Mouse (Mus musculus) inflammation-experienced regulatory T-cells, adult 6 months (primary cell): Measurements from ENCODE around the gene Hdac5. TPM values are rescaled to one million over a fixed set of nuclear protein-coding genes. Genes with fewer than 3 reads are reported as not detected.

Source experiments
- ATAC-seq: one replicate; pipeline ENCODE4 v1.8.0; 2017
- polyA plus RNA-seq, 3 experiments: library from polyadenylated mRNA; unstranded; fragments of 100-300 nt; shearing (Covaris generic); gene quantifications; one replicate each; pipeline ENCODE4 v1.2.1; 2017

The Hdac5 gene
- polyA plus RNA-seq, 3 experiments from 2014 or later, result 6.8 to 8.2 (median 7.7) TPM

DNA sequence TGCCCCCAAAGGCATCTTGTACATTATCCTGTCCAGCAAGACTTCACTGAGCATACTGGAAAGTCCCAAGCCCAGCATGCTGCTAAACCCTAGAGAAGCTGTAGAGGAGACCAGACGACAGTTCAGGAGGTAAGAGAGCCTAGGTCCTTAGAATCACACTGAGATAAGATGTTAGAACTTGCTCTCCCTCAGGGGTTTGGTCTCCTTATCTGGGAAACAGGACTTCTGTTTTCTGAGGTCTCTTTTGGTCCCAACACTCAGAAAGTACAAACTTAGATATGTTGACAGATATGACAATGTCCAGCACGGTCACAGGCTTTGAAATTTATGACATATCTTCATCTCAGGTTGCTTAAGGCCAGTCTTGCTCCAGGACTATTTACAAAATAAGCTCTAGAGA, 6.1 kb upstream of the Hdac5 start:
- ATAC-seq, result no peak

DNA sequence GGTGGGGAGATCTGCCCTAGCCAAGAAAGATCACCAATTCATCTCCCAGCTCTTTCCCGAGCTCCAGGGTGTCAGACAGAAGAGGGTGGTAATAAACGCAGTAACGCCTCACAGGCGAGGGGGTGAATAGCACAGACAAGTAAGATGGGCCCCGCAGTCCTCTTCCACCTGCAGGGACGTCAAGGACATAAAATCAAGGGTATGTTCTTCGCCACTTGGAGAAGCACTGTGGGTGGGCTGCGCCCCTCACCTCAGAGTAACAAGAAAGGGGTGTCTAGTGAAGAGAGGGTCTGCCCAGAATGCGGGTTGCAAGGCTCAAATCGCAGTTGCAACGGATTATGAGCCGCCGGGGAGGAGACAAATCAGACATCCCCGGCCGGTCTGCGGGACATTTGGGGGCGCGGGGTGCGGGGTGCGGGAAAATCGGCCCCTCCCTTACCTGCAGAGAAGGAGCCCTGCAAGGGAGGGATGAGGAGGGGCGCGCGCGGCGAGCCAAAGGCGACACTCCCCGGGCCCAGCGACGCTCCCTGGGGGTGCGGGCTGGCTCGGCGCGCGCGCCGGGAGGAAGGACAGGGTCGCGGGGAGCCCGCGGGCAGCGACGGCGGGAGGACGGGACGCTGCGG, 524 bp downstream of the Hdac5 start:
- peak; percentile 15 for ATAC-seq

DNA sequence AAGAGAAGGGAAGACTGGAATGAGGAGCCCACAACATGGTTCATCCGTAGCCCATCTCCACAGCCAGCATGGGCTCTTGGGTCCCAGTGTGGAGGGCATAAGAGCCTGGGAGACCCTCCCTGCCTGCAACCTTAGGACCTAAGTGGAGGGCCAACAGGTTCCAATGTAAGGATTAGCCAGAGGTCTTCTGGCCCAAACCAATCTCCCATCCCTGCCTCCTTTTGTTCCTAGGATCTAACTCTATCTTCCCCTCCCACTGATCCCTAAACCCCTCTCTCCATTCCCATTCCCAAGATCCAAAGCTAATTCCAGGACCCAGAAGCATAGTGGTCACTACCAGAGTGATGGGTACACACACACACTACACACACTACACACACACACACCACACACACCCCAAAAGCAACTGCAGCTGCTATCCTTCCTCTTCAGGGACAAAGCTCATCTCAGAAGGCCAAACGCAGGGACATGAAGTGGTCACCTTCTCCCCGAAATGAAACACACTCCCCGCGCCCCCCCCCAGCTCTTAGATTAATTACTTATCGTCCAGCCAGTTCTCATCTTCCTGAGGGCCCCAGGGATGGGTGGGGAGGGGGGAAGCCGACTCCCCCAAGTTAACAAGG, 1.2 kb downstream of the Hdac5 start:
- no peak for ATAC-seq

DNA sequence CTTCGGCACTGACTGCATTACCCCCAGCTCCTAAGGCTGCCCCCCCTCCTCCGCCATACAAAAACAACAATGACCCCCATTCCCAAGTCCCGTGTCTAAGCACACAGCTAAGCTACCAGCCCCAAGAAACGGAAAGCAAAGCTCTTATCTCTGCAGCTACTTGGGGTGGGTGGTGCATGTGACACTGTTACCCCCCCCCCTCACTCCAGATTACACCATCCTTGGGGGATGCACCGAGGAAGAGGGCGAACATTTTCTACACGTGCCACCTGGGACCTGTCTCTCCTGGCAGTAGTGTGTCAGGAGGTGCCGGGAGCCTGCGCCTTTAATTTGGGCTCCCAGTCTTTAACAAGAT, 1.8 kb downstream of the Hdac5 start:
- ATAC-seq, result no peak

DNA sequence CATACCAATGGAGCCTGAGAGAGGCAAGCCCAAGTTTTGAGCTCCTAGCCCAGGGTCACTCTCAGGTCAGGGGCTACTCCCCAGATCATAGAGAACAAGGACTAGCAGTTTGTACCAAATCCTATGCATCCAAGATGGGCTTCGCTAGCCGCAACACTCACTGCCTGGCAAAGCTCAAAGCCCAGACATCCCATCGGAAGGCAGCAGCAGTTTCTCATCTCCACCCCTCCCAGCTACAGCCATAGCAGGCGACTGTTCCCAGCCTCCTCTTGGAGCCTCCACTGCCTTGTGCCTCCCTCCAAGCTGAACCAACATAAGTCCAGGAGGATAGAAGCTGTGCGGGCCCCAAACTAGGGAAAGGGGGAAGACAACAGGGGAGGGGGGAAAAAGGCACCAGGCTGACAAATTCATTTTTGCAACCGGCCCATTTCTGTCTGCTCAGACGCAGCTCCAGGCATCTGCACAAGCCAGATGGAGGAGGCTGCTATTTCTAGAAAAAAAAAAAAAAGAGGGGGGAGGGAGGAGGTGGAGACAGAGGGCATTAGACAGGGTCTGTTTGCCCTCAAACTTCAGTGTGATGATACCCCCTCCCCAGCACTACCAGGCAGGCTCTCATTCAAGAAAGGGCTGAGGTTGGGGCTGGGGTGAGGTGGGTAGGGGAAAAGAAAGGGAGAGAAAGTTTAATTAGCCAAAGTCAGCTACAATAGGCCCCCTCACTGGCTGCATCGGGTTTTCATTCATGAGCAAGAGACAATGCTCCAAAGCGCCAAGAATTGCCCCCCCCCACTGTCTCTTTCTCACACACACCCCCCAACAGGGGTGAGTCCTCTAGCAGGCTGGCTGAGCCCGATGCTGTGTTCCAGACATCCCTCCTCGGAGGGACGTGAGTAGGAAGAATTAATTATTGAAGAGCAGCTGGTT, 2.4 kb downstream of the Hdac5 start:
- no peak for ATAC-seq

DNA sequence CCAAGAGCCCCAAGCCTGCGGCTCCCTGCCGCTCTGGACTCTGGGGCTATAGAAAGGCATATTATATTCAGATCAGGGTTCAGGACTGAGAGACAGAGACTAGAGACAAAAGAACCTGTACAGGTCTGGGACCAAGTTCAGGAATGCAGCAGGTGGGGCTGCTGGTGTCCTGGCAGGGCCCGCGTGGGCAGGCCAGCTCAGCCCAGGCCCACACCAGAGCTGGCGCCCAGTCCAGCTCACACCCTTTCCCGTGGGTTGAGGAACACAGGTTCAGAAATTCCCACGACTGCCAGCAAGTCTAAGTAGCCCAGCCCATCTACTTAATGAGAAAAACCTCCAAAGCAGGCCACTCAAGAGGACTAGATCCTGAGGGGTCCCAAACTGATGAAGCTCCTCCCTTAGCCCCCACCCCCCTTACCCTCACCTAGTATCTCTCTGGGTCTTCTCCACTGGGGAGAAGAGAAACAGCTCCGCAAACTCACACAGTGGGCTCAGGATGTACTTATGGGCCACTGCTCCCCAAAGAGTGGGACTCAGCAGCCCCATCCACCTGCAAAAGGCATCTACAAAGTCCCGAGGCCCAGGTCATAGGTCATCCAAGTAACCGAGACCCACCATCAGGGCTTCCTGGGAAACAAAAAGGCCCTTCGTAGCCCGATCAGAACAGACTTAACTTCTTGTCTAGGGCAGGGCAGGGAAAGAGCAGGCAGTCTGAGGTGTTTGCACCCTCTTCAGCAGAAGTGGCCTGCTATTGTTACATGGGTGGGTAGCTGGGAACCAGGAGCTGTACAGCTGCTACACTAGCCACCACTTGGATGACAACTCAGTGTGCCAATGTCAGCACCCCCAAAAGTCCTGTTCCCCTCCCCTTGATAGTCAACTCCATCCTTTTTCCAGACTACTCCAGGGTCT, 3.6 kb downstream of the Hdac5 start:
- no peak for ATAC-seq

DNA sequence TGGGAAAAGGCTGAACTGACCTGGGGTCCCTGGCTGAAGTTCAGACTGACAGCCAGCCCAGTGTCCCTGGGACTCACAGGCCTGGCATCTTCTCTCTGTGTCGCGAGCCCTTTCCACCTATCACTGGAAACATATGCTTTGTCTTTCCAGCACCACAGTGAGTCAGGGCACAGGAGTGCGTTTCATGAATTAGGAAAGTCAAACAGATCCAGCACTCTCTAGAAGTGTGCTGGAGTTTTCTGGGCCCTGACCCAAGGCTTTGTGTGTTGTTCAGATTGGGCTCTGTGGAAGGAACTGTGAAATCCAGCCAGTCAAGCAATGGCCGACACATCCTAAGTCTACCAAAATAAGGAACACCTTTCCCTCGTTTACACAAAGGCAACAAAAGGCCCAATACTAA, 4.7 kb downstream of the Hdac5 start:
- no peak for ATAC-seq

DNA sequence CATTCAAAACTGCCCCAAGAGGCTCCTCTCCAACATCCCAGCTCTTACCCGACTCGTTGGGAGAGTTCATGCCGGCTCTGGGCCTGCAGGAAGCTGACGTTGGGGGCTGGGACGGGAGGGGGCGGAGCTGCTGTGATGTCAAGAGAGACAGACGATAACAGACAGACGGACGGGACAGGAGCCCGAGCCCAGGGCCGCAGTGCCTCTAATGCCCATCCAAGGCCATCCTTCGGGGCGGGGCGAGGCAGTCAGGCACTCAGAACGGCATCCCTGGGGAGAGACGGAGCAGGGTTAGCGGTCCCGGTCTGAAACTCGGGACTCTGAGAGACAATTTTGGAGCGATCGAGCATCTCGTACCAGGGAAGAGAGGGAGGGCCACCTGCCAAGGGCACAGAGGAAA, 5.3 kb downstream of the Hdac5 start:
- no peak for ATAC-seq

DNA sequence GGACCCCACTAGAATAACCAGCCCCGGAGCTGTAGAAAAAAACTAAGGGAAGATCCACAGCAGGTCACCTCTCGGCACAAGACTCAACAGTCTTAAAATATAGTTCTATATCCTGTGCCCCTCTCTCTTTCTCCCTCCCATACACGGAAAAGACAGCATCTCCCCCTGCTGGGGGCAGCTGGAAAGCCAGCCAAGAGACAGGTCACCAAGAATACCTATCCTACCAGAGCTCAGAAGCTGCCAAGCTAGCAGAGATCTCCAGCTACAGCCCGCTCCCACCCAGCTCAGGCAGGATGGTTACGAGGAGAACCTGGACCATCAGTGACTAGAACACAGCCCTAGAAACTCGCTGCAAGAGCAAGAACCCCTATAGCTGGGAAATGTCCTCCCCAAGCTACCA, 6.8 kb downstream of the Hdac5 start:
- peak; percentile 46 for ATAC-seq

DNA sequence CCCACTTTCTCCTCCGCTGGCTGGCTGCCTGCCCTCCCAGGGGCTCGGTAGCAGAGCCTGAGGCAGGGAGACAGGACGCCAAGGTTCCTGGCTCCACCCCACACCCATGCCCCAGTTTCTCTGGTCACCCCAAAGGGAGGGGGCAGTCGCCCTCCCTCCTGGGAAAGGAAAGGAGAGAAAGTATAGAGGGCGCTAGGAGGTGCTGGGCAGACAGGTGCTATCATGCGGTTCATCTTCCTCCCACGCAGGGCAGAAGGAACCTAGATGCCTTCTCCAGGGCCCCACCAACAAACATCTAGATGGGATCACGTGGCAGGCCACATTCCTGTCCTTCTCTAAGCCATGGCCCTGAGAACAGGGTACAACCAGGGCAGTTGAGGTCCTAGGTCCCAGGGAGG, 8.0 kb downstream of the Hdac5 start:
- no peak for ATAC-seq

DNA sequence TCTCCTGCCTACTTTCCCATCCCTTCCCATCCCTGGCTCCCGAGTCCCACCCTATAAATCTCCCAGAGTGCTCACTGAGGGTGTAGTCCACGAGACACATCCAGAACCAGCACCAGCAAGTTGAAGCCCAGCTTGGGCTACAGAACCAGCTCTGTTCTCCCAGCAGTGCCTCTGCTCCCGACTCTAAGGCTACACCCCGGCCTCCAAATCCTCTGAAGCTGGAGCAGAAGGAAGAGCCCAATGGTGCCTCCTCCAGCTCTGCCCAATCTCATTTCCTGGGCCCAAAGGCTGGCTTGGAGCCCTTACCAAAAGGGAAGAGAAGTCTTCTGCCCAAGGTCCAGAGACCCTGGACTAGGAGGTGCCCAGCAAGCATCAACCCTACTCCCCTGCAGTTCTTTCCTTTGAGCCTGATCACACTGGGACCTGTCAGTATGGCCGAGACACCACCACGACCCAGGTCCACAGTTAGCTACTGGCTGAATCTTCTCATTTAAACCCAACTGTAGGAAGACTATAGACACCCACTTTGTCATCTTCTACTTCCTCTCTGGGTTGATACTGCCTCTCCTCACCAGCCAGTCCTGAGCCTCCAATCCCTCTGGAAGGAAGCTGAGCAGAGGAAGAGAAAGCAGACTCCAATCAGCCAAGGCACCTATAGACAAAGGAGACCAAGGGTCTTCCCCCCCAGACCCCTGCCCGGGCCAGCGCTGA, 8.6 kb downstream of the Hdac5 start:
- no peak for ATAC-seq

DNA sequence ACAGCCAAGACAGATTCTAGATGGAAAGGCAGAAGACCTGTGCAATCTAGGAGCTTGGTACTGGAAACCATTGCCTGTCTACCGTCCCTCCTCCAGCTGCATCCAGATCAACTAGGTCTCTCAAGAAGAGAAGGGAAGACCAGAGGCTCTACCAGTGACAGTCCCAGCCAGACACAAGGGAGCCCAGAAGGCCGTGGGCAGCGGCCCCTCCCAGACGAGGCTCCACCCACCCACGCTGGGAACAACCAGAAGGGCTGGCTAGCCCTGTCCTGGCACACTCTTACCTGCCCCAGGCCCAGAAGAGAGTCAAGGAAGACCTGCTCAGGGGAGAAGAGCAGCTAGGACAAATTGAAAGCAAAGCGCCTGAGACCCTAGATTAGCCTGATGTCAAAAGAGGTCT, 9.5 kb downstream of the Hdac5 start:
- ATAC-seq, result no peak

DNA sequence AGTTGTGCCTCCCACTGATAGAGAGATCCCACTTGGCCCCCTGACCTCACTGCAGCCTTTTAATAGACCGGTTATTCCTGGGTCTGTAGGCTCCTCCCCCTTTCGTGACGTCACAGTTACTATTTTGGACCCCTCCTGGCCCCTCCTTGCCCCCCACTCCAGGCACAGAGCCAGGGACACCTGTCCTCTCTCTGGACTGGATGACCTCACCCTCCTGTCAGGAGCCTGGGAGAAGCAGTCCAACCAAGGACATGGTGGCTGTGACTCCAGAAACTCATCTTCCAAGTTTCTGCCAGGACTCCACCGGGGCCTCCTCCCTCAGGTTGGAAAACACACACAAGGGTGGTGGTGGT, 10.0 kb downstream of the Hdac5 start:
- ATAC-seq, result no peak

DNA sequence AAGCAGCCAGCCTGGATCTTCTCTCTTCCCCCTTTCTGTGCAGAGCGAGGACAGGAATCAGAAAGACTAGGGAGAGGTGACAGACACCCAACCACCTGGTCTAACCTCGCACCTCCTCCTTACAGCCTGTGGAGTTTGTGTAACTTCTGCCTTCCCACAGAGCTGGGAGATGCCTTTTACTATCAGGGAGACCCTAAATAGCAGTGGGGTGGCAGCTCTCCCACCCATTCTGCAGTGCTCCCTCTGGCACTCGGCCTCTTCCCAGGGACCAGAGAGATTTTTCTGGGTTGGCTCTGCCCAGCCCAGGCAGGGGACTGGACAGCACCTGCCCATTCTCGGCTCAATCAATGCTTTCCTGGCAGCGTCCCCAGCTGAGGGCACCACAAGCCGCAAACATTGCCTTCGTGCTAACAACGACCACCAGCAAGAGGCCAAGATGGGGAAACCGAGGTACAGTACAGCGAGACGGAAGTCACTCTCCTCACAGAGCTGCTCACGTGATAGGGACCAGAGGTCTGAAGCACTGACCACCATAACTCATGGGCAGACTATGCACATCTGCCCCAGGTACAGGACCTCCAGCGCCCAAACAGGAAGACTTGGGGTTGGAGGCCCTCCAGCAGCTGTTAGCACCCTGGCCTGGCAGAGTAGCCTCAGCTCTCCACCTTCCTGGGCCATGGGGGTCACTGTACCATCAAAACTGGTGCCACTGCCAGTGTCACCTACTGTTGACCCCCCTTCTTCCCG, 10.5 kb downstream of the Hdac5 start:
- no peak for ATAC-seq

DNA sequence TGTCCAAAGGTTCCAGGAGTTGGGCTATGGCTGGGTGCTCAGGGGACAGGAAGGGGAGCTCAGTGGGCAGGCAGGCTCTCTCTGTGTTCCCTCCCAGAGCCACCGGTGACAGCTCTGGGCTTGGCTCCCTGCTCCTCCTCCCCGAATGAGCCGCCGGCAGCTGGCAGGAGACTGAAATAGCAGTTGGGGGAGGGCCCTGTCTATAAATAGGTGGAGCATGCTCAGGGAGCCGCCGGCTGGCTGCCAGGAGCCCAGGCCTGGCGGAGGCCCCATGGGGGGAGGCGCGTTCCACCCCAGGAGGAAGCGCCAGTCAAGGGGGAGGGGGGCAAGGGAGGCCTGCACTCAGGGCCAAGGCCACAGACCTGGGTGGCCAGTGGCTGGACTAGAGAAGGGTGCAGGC, 11.2 kb downstream of the Hdac5 start:
- ATAC-seq, result peak; percentile 89

DNA sequence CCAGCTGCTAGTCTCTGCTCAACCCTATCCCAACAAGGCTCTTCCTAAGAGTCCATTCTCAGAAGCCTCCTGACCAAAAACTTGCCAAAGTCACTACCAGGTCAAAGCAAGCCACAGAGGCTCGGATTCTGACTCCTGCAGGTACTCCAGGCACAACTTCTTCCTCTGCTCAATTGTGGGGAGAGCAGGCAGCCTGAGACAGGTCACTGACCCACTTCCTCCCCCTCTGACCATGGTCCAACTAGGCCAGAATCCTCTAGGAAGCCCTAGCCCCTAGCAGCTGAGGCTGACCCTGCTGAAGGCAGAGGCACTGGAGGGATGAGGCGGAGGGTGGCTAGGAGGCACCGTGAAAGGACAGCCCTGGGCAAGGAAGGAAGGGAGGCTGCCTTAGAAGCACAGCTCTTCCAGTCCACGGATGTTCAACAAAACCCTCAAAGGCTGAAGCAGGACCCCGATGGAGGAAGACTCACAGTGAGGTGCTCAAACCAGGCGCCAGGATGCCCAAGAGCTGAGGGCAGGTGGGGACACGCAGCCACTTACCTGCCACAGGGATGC, 12.0 kb downstream of the Hdac5 start:
- no peak for ATAC-seq

DNA sequence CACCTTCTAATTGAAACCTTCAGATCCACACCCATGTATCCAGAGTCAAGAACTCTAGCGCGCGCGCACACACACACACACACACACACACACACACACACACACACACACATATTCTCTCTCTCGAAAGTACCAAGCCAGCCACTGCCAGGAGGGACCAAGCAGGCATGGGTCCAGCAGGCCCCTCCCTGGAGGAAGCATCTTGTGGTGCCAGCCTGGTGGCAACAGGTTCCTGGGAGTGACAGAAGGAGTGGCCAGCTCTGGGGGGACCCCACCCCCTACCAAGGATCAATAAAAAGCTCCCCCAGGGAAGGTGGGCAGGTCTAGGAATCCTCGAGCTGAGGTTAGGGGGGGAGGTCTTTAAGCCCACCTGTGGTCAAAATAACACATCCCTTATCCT, 12.6 kb downstream of the Hdac5 start:
- ATAC-seq, result no peak

DNA sequence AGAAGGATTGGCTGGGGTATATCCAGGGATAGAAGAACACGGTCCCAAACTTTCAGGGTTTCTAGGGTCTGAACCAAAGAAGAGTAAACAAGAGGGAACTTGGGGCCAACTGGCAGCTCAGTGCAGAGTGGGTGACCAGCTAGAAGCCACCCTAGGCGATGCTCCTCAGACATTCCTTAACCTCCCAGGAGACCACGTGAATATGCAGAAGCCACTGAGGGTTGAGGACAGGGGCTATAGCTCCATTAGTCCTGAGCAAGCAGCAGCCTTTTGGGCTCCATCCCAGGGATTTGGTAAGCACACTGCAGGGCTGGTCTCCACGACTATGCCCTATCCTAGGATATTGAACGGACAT, 13.1 kb downstream of the Hdac5 start:
- no peak for ATAC-seq

DNA sequence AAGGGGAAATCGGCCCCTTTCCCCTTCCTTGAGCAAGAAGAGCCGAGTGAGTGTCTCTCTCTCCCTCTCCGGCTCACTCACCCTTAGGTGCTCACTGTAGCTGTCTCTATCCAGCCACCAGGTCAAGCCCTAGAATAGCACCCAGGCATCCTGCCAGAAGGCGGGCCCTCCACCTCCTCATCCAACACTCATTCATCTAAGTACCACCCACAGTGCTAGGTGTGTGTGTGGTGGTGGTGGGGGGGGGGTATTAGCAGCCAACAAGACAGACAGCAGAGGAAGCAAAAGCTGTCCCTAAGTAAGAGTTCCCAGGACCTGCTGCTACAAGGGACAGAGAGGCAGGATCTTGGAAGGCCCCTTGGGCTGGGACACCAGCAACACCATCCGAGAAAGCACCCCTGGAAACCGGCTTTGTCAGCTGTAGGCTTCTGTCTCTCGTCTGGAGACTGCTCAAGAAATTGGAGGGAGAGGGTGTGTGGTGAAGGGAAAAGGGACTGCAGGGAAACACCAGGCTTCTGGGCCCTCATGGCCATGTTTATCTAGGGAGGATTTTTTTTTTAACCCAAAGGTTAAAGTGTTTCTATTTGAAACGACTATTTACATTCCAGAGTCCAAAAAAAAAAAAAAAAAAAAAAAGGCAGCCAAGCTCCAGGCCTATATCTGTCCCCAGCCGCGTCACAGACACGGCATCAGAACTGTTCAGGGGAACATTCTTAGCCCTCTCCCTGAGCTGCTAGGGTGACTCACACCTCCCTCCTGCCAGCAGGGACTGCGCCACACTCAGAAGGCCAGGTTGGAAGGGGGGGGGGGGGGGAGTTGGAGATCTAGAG, 13.7 kb downstream of the Hdac5 start:
- ATAC-seq, result no peak

DNA sequence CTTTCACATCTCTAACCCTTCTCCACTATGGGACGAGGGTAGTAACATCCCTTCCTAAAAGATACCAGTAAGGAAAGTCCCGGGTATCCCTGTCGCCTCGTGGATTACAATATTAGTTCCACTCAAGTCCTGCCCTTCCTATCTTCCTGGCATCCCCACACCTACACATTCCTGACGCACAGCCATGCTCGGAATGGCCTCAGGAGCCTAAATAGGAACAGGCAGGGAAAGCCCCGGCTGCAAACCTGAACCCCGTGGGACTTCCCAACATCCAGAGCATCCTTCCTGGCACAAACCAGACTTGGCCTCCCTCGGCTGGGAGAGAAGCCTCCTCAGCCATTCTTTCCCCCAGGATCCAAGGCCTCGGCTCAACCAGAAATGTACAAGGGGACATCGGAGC, 14.5 kb downstream of the Hdac5 start:
- ATAC-seq, result no peak
